Mouse (Mus musculus) liver, embryonic 14.5 days (tissue): ENCODE results near the gene Sipa1l3.

Source experiments
- CTCF ChIP-seq: IDR thresholded peaks from 2 replicates; pipeline ENCODE4 v1.5.1; 2016; ENCODE audit warnings: antibody characterized with exemption, low read depth, control low read depth
- EP300 ChIP-seq: IDR thresholded peaks from 2 replicates; pipeline ENCODE4 v1.6.1; 2016; ENCODE audit warnings: antibody characterized with exemption, low read depth

DNA sequence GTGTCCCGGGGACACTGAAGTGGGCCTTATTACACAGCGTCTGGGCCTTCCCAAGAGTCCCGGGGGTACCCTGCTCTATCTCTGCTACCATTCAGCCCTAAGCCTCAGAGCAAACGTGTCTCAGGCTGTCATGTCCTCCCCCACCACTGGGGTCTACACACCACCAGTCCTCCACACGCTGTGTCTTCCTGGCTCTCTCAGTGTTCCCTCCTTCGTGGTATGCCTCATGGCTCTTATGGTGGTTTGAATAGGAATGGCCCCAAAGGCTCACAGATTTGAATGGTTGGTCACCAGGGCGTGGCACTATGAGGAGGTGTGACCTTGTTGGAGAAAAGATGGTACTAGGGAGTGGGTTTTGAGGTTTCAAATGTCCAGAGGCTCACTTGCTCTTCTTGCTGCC, 43.4 kb downstream of the Sipa1l3 start:
- TF ChIP-seq CTCF: no peak
- no peak for TF ChIP-seq EP300
